Mouse (Mus musculus): ENCODE results near the gene Wfikkn2. TPM values are rescaled to one million over a fixed set of nuclear protein-coding genes. Genes with fewer than 3 reads are reported as not detected.

Gene Wfikkn2
- polyA plus RNA-seq, 1 experiment from 2014 or later, result 4.1 TPM

DNA sequence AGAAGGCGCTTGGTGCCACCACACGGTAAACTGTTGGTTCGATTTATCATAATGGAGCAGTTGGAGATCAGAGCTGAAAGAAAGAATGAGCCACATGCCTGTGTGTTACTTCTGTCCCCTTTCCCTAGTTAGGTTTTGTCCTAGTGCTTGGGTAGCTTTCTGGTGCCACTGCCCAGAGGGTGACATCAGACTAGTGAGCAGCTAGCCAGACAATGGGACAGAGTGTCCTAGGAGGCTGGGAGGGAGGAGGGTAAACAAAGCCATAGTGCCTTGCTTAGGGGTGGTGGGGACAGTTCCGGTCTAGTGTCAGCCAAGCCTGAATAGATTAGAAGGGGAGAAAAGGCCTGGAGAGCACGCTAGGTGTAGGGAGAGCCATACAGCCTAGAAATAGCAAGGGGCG, 12.4 kb downstream of the Wfikkn2 start:
- Histone ChIP-seq H3K4me3 (ENCODE audit: low read depth, low read length) (no peak overlapping the region), H3K4me1 (ENCODE audit: control insufficient read depth, insufficient read depth, low read length) (peaks cover 3% of the 10 kb centered on the region), H3K27ac (ENCODE audit: low read length) (no peak overlapping the region), H3K36me3 (ENCODE audit: control insufficient read depth, insufficient read depth, low read length) (no peaks in the 10 kb centered on the region), H3K9me3 (replicated peaks; ENCODE audit: control insufficient read depth, low read length, poor library complexity, severe bottlenecking) (no peaks in the 10 kb centered on the region), H3K27me3 (ENCODE audit: control insufficient read depth, insufficient read depth, low read depth, low read length) (no peaks in the 10 kb centered on the region), H3K4me2 (ENCODE audit: low read length) (no peak overlapping the region), H3K9ac (ENCODE audit: low read depth, low read length) (no peak overlapping the region)
- ATAC-seq, result no peak
- 45% methylated on average over 6 of the region's 6 CpGs for WGBS

DNA sequence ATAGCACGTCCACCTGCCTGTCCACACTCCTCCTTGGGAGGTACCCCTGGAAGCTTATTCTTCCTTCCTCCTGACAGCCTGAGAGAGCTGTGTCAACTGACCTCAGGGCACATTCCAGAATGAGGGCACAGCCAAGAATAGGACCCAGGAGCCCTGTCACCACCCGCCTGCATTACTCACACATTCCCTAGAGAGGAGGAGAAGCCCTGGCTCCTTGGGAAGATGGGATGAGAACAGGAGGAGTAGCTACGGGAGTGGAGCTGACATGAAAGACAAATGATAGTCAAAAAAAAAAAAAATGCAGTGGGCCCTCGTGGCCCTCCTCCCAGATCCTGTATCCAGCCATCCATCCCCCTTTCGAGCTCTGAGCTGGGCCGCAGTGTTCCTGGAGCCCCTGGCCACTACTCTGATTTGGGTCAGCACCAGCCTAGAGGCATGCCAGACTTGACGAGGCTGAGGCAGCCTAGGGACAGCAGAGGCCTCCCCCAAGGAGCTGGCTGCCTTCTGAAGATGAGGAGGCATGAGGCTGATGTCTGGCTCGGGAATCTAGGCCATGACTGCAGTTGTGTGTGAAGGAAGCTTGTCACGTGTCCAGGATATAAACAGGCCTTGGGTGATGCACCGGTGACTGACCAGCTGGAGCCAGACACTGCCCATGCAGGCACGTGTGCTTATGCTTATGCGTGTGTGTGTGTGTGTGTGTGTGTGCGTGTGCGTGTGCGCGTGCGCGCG, 13.8 kb downstream of the Wfikkn2 start:
- H3K27ac ChIP-seq (ENCODE audit: low read length), result no peak overlapping the region
- WGBS, result 77% methylated on average over 19 of the region's 19 CpGs

DNA sequence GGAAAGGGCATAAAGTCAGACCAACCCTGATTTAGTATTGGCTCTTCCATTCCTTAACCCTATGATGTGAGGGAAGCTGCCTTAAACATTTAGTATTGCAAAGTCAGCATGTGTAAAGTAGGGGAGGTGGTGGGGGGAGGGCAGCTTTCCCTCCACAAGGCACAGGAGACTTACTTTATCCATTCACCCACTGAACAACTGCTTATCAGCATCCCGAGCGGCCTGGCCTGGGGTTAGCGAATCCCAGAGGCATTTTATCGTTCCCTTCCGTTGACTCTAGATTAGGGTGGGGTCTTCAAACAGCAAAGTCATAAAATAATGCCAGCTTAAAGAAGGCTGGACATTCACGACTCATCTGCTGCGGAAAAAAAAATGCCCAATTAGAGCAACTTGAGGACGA, 15.6 kb downstream of the Wfikkn2 start:
- H3K36me3 ChIP-seq (ENCODE audit: control insufficient read depth, insufficient read depth, low read length), result no peaks in the 10 kb centered on the region
- H3K4me3 ChIP-seq (ENCODE audit: low read depth, low read length), result no peak overlapping the region
- H3K9ac ChIP-seq (ENCODE audit: low read depth, low read length), result no peak overlapping the region
- 79% methylated on average over 8 of the region's 8 CpGs for WGBS
- no peak for ATAC-seq
- H3K27ac ChIP-seq (ENCODE audit: low read length), result no peak overlapping the region
- H3K9me3 ChIP-seq (replicated peaks; ENCODE audit: control insufficient read depth, low read length, poor library complexity, severe bottlenecking), result no peaks in the 10 kb centered on the region
- no peak overlapping the region for H3K4me2 ChIP-seq (ENCODE audit: low read length)
- no peaks in the 10 kb centered on the region for H3K27me3 ChIP-seq (ENCODE audit: control insufficient read depth, insufficient read depth, low read depth, low read length)
- peaks cover 5% of the 10 kb centered on the region for H3K4me1 ChIP-seq (ENCODE audit: control insufficient read depth, insufficient read depth, low read length)

More for the DNA sequence above, 13.8 kb downstream of the Wfikkn2 start:
- no peaks in the 10 kb centered on the region for H3K27me3 ChIP-seq (ENCODE audit: control insufficient read depth, insufficient read depth, low read depth, low read length)
- no peaks in the 10 kb centered on the region for H3K36me3 ChIP-seq (ENCODE audit: control insufficient read depth, insufficient read depth, low read length)
- H3K4me1 ChIP-seq (ENCODE audit: control insufficient read depth, insufficient read depth, low read length), result peaks cover 5% of the 10 kb centered on the region
- H3K4me2 ChIP-seq (ENCODE audit: low read length), result no peak overlapping the region
- no peak overlapping the region for H3K9ac ChIP-seq (ENCODE audit: low read depth, low read length)
- no peak for ATAC-seq
- no peaks in the 10 kb centered on the region for H3K9me3 ChIP-seq (replicated peaks; ENCODE audit: control insufficient read depth, low read length, poor library complexity, severe bottlenecking)
- no peak overlapping the region for H3K4me3 ChIP-seq (ENCODE audit: low read depth, low read length)

DNA sequence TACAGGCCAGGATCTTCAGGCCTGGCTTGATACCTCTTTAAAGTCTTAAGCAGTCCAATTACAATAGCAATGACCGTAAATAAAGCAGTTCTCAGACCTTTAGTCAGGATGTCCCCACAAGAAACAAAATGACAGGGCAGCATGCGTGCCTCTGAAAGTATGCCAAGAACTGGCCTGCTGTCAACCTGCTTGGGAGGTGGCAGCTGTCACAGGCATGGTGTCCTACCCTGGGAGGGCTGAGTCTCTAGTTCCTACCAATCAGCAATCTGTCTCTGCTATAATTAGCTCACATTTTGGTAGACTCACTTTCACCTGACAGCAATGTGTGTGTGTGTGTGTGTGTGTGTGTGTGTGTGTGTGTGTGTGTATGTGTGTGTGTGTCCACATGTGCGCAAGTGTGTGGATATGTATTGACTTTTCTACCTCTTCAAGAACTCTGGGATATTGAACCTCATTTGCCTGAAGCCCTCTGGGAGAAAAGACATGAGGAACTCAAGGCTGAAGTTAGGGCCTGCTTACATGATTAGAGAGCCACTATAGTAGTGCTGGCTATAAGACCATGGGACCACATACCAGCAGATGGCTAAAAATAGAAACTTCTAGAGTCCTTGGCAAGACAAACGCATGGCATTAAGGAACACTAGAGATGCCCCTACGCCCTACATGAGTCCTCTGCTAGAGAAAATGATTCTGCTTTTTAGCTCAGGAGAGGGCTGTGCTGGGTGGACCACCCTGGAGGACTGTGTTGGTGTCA, 16.4 kb downstream of the Wfikkn2 start:
- Histone ChIP-seq H3K4me3 (ENCODE audit: low read depth, low read length) (no peak overlapping the region), H3K27me3 (ENCODE audit: control insufficient read depth, insufficient read depth, low read depth, low read length) (no peaks in the 10 kb centered on the region), H3K4me1 (ENCODE audit: control insufficient read depth, insufficient read depth, low read length) (peaks cover 5% of the 10 kb centered on the region), H3K9ac (ENCODE audit: low read depth, low read length) (no peak overlapping the region), H3K36me3 (ENCODE audit: control insufficient read depth, insufficient read depth, low read length) (no peaks in the 10 kb centered on the region), H3K4me2 (ENCODE audit: low read length) (no peak overlapping the region), H3K9me3 (replicated peaks; ENCODE audit: control insufficient read depth, low read length, poor library complexity, severe bottlenecking) (no peaks in the 10 kb centered on the region), H3K27ac (ENCODE audit: low read length) (no peak overlapping the region)
- WGBS, result 81% methylated on average over 5 of the region's 5 CpGs
- ATAC-seq, result no peak

DNA sequence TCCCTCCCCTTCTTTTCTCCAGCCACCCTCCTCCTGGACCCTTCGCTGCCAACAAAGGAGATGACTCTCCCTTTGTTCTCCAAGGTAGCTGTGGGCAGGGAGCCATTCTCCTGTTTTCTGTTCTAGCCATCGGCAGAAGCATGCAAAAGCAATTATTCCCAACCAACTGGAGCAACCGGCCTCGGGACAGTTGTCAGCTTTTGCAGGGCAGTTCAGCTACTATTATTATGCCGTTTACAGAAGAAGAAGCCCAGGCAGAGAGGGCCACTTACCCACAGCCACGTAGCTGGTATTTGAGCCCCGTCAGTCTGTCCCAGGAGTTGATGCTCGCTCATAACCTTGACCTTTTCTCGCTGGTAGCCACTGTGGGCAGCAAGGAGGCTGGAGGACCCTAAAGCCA, 17.4 kb downstream of the Wfikkn2 start:
- Histone ChIP-seq H3K9me3 (replicated peaks; ENCODE audit: control insufficient read depth, low read length, poor library complexity, severe bottlenecking) (no peaks in the 10 kb centered on the region), H3K36me3 (ENCODE audit: control insufficient read depth, insufficient read depth, low read length) (no peaks in the 10 kb centered on the region), H3K27me3 (ENCODE audit: control insufficient read depth, insufficient read depth, low read depth, low read length) (no peaks in the 10 kb centered on the region), H3K9ac (ENCODE audit: low read depth, low read length) (no peak overlapping the region), H3K4me3 (ENCODE audit: low read depth, low read length) (no peak overlapping the region), H3K4me2 (ENCODE audit: low read length) (no peak overlapping the region), H3K4me1 (ENCODE audit: control insufficient read depth, insufficient read depth, low read length) (peaks cover 5% of the 10 kb centered on the region), H3K27ac (ENCODE audit: low read length) (peak overlapping the region; percentile 4; the same call in 1 of the 2 replicates)
- WGBS, result 32% methylated on average over 9 of the region's 9 CpGs
- no peak for ATAC-seq

DNA sequence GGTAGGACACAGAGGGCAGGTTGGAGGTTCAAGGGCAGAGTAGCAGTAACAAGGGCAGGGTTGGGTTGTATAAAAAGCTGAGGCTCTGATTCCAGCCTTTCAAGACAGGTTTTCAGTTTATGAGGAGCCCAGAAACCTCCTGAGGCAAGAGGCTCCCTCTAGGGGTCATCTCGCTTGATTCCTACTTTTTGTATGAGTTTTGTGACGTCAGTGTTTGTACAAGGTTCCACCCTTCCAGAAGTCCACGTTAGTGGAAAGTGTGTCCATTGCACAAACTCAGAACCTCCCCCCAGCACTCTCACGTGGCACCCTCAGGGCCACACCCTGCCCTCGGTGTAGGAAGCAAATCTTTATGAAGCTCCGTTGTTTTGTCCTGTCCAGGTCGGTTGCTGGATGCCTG, 19.8 kb downstream of the Wfikkn2 start:
- Histone ChIP-seq H3K27me3 (ENCODE audit: control insufficient read depth, insufficient read depth, low read depth, low read length) (no peaks in the 10 kb centered on the region), H3K4me1 (ENCODE audit: control insufficient read depth, insufficient read depth, low read length) (peaks cover 5% of the 10 kb centered on the region), H3K27ac (ENCODE audit: low read length) (no peak overlapping the region), H3K9me3 (replicated peaks; ENCODE audit: control insufficient read depth, low read length, poor library complexity, severe bottlenecking) (no peaks in the 10 kb centered on the region), H3K36me3 (ENCODE audit: control insufficient read depth, insufficient read depth, low read length) (no peaks in the 10 kb centered on the region), H3K9ac (ENCODE audit: low read depth, low read length) (no peak overlapping the region), H3K4me3 (ENCODE audit: low read depth, low read length) (no peak overlapping the region), H3K4me2 (ENCODE audit: low read length) (no peak overlapping the region)
- ATAC-seq, result no peak
- 42% methylated on average over 7 of the region's 7 CpGs for WGBS

DNA sequence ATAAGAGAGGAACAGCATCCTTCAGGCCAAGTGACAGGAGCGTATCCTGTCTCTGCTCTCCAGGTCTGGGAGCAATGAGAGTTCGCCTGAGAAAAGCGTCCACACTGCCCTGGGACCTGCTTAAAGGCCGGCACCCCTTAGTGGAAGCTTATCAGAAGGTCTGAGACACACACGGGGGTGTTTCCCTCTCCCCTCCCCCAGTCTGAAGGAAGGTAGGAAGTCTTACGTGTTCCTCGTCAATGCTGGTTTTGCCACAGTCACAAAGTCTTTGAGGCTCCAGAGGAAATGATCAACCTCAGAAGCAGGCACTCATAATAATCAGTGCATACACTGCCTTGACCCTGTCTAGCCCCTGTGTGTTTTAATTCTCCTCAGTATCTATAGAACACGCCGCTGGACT, 22.3 kb downstream of the Wfikkn2 start:
- H3K4me3 ChIP-seq (ENCODE audit: low read depth, low read length), result no peak overlapping the region
- no peaks in the 10 kb centered on the region for H3K36me3 ChIP-seq (ENCODE audit: control insufficient read depth, insufficient read depth, low read length)
- no peaks in the 10 kb centered on the region for H3K9me3 ChIP-seq (replicated peaks; ENCODE audit: control insufficient read depth, low read length, poor library complexity, severe bottlenecking)
- H3K9ac ChIP-seq (ENCODE audit: low read depth, low read length), result no peak overlapping the region
- WGBS, result 85% methylated on average over 9 of the region's 9 CpGs
- no peak for ATAC-seq
- H3K27ac ChIP-seq (ENCODE audit: low read length), result no peak overlapping the region
- no peaks in the 10 kb centered on the region for H3K27me3 ChIP-seq (ENCODE audit: control insufficient read depth, insufficient read depth, low read depth, low read length)
- peaks cover 4% of the 10 kb centered on the region; the same call in 1 of the 2 replicates for H3K4me1 ChIP-seq (ENCODE audit: control insufficient read depth, insufficient read depth, low read length)
- H3K4me2 ChIP-seq (ENCODE audit: low read length), result no peak overlapping the region

DNA sequence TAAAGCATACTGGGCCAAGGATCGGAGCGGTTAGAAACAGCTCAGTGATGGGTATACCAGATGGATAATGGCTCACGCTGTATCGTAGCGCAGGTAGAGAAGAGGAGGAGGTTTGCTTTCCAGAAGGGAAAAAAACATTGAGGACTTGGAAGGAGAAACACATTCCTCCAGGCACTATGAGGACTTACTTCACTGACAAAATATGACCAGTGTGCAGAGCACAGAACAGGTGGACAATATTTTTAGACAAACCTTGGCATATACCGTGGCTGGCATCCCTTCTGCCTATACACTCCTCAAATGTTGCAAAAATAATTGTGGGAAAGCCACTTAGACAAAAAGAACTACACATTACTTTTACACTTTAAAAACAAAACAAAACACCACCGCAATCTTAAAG, 24.5 kb downstream of the Wfikkn2 start:
- H3K27ac ChIP-seq (ENCODE audit: low read length), result no peak overlapping the region
- no peaks in the 10 kb centered on the region for H3K27me3 ChIP-seq (ENCODE audit: control insufficient read depth, insufficient read depth, low read depth, low read length)
- H3K4me3 ChIP-seq (ENCODE audit: low read depth, low read length), result no peak overlapping the region
- H3K36me3 ChIP-seq (ENCODE audit: control insufficient read depth, insufficient read depth, low read length), result no peaks in the 10 kb centered on the region
- H3K4me2 ChIP-seq (ENCODE audit: low read length), result no peak overlapping the region
- 95% methylated on average over 7 of the region's 7 CpGs for WGBS
- ATAC-seq, result no peak
- H3K9me3 ChIP-seq (replicated peaks; ENCODE audit: control insufficient read depth, low read length, poor library complexity, severe bottlenecking), result no peaks in the 10 kb centered on the region
- peaks cover 5% of the 10 kb centered on the region; the same call in 1 of the 2 replicates for H3K4me1 ChIP-seq (ENCODE audit: control insufficient read depth, insufficient read depth, low read length)
- no peak overlapping the region for H3K9ac ChIP-seq (ENCODE audit: low read depth, low read length)

DNA sequence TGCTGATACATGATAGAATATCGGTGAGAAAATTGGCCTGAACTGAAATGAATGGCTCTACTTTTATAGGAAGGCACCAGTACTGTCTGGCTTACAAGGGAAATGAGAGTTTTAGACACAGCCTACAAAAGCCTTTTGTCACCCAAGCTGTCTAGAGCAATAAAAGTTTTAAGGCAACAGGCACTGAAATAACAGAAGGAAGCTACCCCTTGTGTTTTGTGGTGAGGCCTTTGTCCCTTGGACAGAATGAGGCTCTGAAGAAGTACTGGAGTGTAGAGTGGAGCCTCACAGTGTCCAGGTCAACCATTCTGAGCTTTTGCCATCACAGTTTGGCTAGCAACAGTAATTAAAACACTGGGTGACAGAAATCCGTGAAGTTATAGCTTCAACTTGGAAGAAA, 29.6 kb downstream of the Wfikkn2 start:
- no peak overlapping the region for H3K4me2 ChIP-seq (ENCODE audit: low read length)
- 24% methylated on average over 2 of the region's 2 CpGs for WGBS
- H3K27me3 ChIP-seq (ENCODE audit: control insufficient read depth, insufficient read depth, low read depth, low read length), result no peaks in the 10 kb centered on the region
- peak overlapping the region; percentile 37; the same call in 1 of the 2 replicates for H3K27ac ChIP-seq (ENCODE audit: low read length)
- no peak for ATAC-seq
- no peak overlapping the region for H3K9ac ChIP-seq (ENCODE audit: low read depth, low read length)
- no peak overlapping the region for H3K4me3 ChIP-seq (ENCODE audit: low read depth, low read length)
- no peaks in the 10 kb centered on the region for H3K9me3 ChIP-seq (replicated peaks; ENCODE audit: control insufficient read depth, low read length, poor library complexity, severe bottlenecking)
- H3K4me1 ChIP-seq (ENCODE audit: control insufficient read depth, insufficient read depth, low read length), result peaks cover 25% of the 10 kb centered on the region
- peaks cover 10% of the 10 kb centered on the region; the same call in 1 of the 2 replicates for H3K36me3 ChIP-seq (ENCODE audit: control insufficient read depth, insufficient read depth, low read length)

All from midbrain, embryonic 16.5 days (tissue).